Mouse (Mus musculus): ENCODE data around the gene Lilr4b. TPM values are rescaled to one million over a fixed set of nuclear protein-coding genes. Genes with fewer than 3 reads are reported as not detected.
A peak's percentile ranks its signal among the peaks of the same experiment; 100 is the strongest.
"Not testable (repeated sequence)": the region's sequence is repeated elsewhere in the genome, so short reads cannot be mapped to it uniquely, and the experiment has no call there.

The Lilr4b gene
- total and polyA plus RNA-seq, 3 experiments: 1.7 to 19.4 (median 3.1) TPM

GRCm38 (mm10) chr10:51455762-51456161 lies 24.7 kb upstream of the Lilr4b start:
- H3K79me2 ChIP-seq (replicated peaks; ENCODE audit: control insufficient read depth, extremely low read depth, insufficient read depth, poor library complexity, severe bottlenecking): no peaks in the 10 kb centered on the region
- no peaks in the 10 kb centered on the region for H3K9me3 ChIP-seq (replicated peaks; ENCODE audit: low read length)
- no peak overlapping the region for H3K4me3 ChIP-seq (replicated peaks in 1 of 3; ENCODE audit: low read depth in 2 of 3, low read length in 2 of 3, poor library complexity in 1 of 3)
- no peak overlapping the region; the same call in 1 of the 2 replicates for H3K4me2 ChIP-seq (ENCODE audit: insufficient read depth, low read depth, poor library complexity, severe bottlenecking)
- H3K27ac ChIP-seq (ENCODE audit: insufficient read depth, low read depth): peak overlapping the region; percentile 54; the same call in 1 of the 2 replicates
- dilution Hi-C loops (cut with MboI; ENCODE audit: extremely low pct_ligation_motif_present, extremely low pct_unique_long_range_greater_than_20kb, low sequenced_read_pairs): no loop called here
- in situ Hi-C loops (cut with MboI; ENCODE audit: low pct_ligation_motif_present, low pct_unique_long_range_greater_than_20kb, low sequenced_read_pairs): no loop called here
- TF ChIP-seq ZNF384 (IDR thresholded peaks at IDR 0.05; ENCODE audit: low read depth, low read length) (peak; percentile 70), EP300 (IDR thresholded peaks at IDR 0.05; ENCODE audit: low read length) (peak; percentile 85), JUN (IDR thresholded peaks at IDR 0.05; ENCODE audit: insufficient read depth, low read depth, low read length) (no peak), MAFK (IDR thresholded peaks at IDR 0.05; ENCODE audit: insufficient replicate concordance, low read length) (0 out of 2 replicates have a peak, but pooled peaks have one; percentile 22), IRF4 (IDR thresholded peaks at IDR 0.05; ENCODE audit: low read depth, low read length) (peak; percentile 36; the same call in 1 of the 2 replicates), ZKSCAN1 (IDR thresholded peaks at IDR 0.05; ENCODE audit: borderline replicate concordance, low read depth, low read length) (no peak), TBP (conservative IDR thresholded peaks at IDR 0.05; ENCODE audit: low read depth, low read length) (no peak), CHD2 (IDR thresholded peaks at IDR 0.05; ENCODE audit: low read length) (no peak), ZC3H11A (IDR thresholded peaks at IDR 0.05; ENCODE audit: low read depth, low read length) (no peak), MAX (IDR thresholded peaks at IDR 0.05; ENCODE audit: low read length) (no peak), PAX5 (IDR thresholded peaks at IDR 0.05; ENCODE audit: low read length) (no peak), ETS1 (conservative IDR thresholded peaks at IDR 0.05; ENCODE audit: low read depth, low read length) (no peak), SIN3A (IDR thresholded peaks at IDR 0.05; ENCODE audit: low read length) (peak; percentile 32; the same call in 1 of the 2 replicates)
- peak; percentile 50 for DNase-seq (ENCODE audit: extremely low read depth)
- H3K27me3 ChIP-seq (replicated peaks): no peaks in the 10 kb centered on the region
- H3K36me3 ChIP-seq (replicated peaks in 1 of 2; ENCODE audit: control insufficient read depth in 1 of 2, insufficient read depth in 1 of 2, low read length in 1 of 2): peaks cover 0 to 2% of the 10 kb centered on the region in 2 experiments
- H3K9ac ChIP-seq (ENCODE audit: insufficient read depth, low read depth): no peak overlapping the region
- peaks cover 12 to 53% of the 10 kb centered on the region in 2 experiments for H3K4me1 ChIP-seq (ENCODE audit: control insufficient read depth in 1 of 2, insufficient read depth in 2 of 2)

DNA sequence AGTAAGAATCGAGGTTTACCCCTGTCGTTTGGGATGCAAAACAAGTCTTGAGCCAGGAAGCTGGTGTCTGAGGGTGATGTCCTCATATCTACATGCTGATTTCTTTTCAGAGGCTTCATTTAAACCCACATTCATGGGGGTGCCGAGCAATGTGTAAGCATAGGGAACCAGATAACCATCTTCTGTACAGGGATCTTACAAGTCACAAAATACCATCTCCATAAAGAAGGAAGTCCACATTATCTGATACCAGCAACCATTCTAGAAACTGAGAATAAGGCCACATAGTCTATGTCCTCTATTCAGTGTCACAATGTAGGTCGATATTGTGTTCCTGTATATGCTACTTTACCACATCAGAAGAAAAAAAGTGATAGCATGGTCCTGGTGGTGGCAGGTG lies 24.1 kb upstream of the Lilr4b start:
- Histone ChIP-seq H3K27me3 (replicated peaks) (no peaks in the 10 kb centered on the region), H3K36me3 (replicated peaks in 1 of 2; ENCODE audit: control insufficient read depth in 1 of 2, insufficient read depth in 1 of 2, low read length in 1 of 2) (no peaks in the 10 kb centered on the region), H3K79me2 (replicated peaks; ENCODE audit: control insufficient read depth, extremely low read depth, insufficient read depth, poor library complexity, severe bottlenecking) (no peaks in the 10 kb centered on the region), H3K4me3 (replicated peaks in 1 of 3; ENCODE audit: low read depth in 2 of 3, low read length in 2 of 3, poor library complexity in 1 of 3) (no peak overlapping the region), H3K9ac (ENCODE audit: insufficient read depth, low read depth) (no peak overlapping the region), H3K9me3 (replicated peaks; ENCODE audit: low read length) (no peaks in the 10 kb centered on the region), H3K27ac (ENCODE audit: insufficient read depth, low read depth) (peak overlapping the region; percentile 54; the same call in 1 of the 2 replicates), H3K4me2 (ENCODE audit: insufficient read depth, low read depth, poor library complexity, severe bottlenecking) (no peak overlapping the region), H3K4me1 (ENCODE audit: control insufficient read depth in 1 of 2, insufficient read depth in 2 of 2) (peaks cover 12 to 47% of the 10 kb centered on the region in 2 experiments)
- dilution Hi-C loops (cut with MboI; ENCODE audit: extremely low pct_ligation_motif_present, extremely low pct_unique_long_range_greater_than_20kb, low sequenced_read_pairs): no loop called here
- no peak for DNase-seq (ENCODE audit: extremely low read depth)
- TF ChIP-seq E2F4 (IDR thresholded peaks at IDR 0.05; ENCODE audit: insufficient replicate concordance, low read depth, low read length) (no peak), CHD1 (IDR thresholded peaks at IDR 0.05; ENCODE audit: low read depth, low read length) (no peak), POLR2AphosphoS2 (IDR thresholded peaks at IDR 0.05; ENCODE audit: low read depth, low read length) (no peak)
- in situ Hi-C loops (cut with MboI; ENCODE audit: low pct_ligation_motif_present, low pct_unique_long_range_greater_than_20kb, low sequenced_read_pairs): no loop called here

- H3K9me3 ChIP-seq (replicated peaks; ENCODE audit: low read length): not testable (repeated sequence)
Observed at GRCm38 (mm10) chr10:51463800-51464199, 16.6 kb upstream of the Lilr4b start.

GRCm38 (mm10) chr10:51490691-51491090 lies 10.3 kb downstream of the Lilr4b start, which contains the start of gene Lilrb4a:
TSS of gene Lilrb4a (plus strand) at chr10:51490956.
- peak; percentile 27 for DNase-seq (ENCODE audit: extremely low read depth)
- in situ Hi-C loops (cut with MboI; ENCODE audit: low pct_ligation_motif_present, low pct_unique_long_range_greater_than_20kb, low sequenced_read_pairs); H3K79me2 ChIP-seq (replicated peaks; ENCODE audit: control insufficient read depth, extremely low read depth, insufficient read depth, poor library complexity, severe bottlenecking); H3K9ac ChIP-seq (ENCODE audit: insufficient read depth, low read depth); H3K27me3 ChIP-seq (replicated peaks); H3K36me3 ChIP-seq (replicated peaks in 1 of 2; ENCODE audit: control insufficient read depth in 1 of 2, insufficient read depth in 1 of 2, low read length in 1 of 2); H3K4me1 ChIP-seq (ENCODE audit: control insufficient read depth in 1 of 2, insufficient read depth in 2 of 2); dilution Hi-C loops (cut with MboI; ENCODE audit: extremely low pct_ligation_motif_present, extremely low pct_unique_long_range_greater_than_20kb, low sequenced_read_pairs); H3K9me3 ChIP-seq (replicated peaks; ENCODE audit: low read length); H3K27ac ChIP-seq (ENCODE audit: insufficient read depth, low read depth); H3K4me2 ChIP-seq (ENCODE audit: insufficient read depth, low read depth, poor library complexity, severe bottlenecking): not testable (repeated sequence)
- peak within 1 kb of the TSS in 2 of 3 experiments; percentile 28 to 34 for H3K4me3 ChIP-seq (replicated peaks in 1 of 3; ENCODE audit: low read depth in 2 of 3, low read length in 2 of 3, poor library complexity in 1 of 3)

More at GRCm38 (mm10) chr10:51463800-51464199, 16.6 kb upstream of the Lilr4b start:
- H3K79me2 ChIP-seq (replicated peaks; ENCODE audit: control insufficient read depth, extremely low read depth, insufficient read depth, poor library complexity, severe bottlenecking); H3K4me3 ChIP-seq (replicated peaks in 1 of 3; ENCODE audit: low read depth in 2 of 3, low read length in 2 of 3, poor library complexity in 1 of 3); H3K36me3 ChIP-seq (replicated peaks in 1 of 2; ENCODE audit: control insufficient read depth in 1 of 2, insufficient read depth in 1 of 2, low read length in 1 of 2); H3K27me3 ChIP-seq (replicated peaks); DNase-seq (ENCODE audit: extremely low read depth); in situ Hi-C loops (cut with MboI; ENCODE audit: low pct_ligation_motif_present, low pct_unique_long_range_greater_than_20kb, low sequenced_read_pairs); H3K4me2 ChIP-seq (ENCODE audit: insufficient read depth, low read depth, poor library complexity, severe bottlenecking); H3K27ac ChIP-seq (ENCODE audit: insufficient read depth, low read depth); H3K9ac ChIP-seq (ENCODE audit: insufficient read depth, low read depth); dilution Hi-C loops (cut with MboI; ENCODE audit: extremely low pct_ligation_motif_present, extremely low pct_unique_long_range_greater_than_20kb, low sequenced_read_pairs); H3K4me1 ChIP-seq (ENCODE audit: control insufficient read depth in 1 of 2, insufficient read depth in 2 of 2): not testable (repeated sequence)

All from CH12.LX (cell line).